ENCODE assay signal across 8 mouse cellular contexts in the genomic region with DNA sequence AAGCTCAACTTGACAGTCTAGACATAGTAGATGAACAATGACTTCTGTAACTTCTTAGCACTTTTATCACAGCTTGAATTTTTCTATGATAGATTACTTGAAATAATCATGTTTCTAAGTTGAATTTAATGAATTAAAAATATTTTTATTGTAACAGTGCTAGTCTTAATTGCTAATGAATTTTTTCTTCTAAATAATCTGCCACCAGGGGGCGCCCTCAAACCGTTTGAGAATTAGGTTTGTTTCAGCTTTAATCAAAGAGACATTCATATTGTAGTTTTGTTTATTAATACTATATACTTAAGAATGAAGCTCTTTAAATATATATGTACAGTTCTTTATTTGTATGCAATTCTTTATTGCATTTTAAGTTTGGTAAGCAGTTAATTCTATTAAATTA. TPM values are rescaled to one million over a fixed set of nuclear protein-coding genes. Genes with fewer than 3 reads are reported as not detected.
A peak's percentile ranks its signal among the peaks of the same experiment; 100 is the strongest.
DNase-seq lines count a peak whose midpoint lies in the region; ATAC-seq and TF ChIP-seq lines count a peak whose summit lies in the region.

No protein-coding gene starts in this region.

- 2% methylated on average over 2 of the region's 2 CpGs for WGBS in forebrain, postnatal 0 days
- WGBS in forebrain, embryonic 12.5 days = 0% methylated on average over 2 of the region's 2 CpGs
- WGBS in thymus, adult 2 months = 1% methylated on average over 2 of the region's 2 CpGs
- WGBS in large intestine, adult 2 months = 0% methylated on average over 2 of the region's 2 CpGs

- H3K27ac ChIP-seq in forebrain, postnatal 0 days (ENCODE audit: low read depth, low read length) = no peak overlapping the region
- H3K27ac ChIP-seq in forebrain, embryonic 12.5 days = no peak overlapping the region
- H3K27ac ChIP-seq in thymus, adult 2 months (ENCODE audit: control insufficient read depth, insufficient read depth, low read length) = no peak overlapping the region

- H3K27me3 ChIP-seq in forebrain, postnatal 0 days (ENCODE audit: insufficient read depth, low read length) = no peaks in the 10 kb centered on the region
- H3K27me3 ChIP-seq in forebrain, embryonic 12.5 days = no peaks in the 10 kb centered on the region
- H3K27me3 ChIP-seq in thymus, adult 2 months (ENCODE audit: control insufficient read depth, insufficient read depth, low read length) = no peaks in the 10 kb centered on the region

- peak; percentile 78 for DNase-seq in forebrain, postnatal 0 days
- DNase-seq in thymus, adult 2 months = peak; percentile 44
- DNase-seq in thymus, adult 18-20 months = no peak
- DNase-seq in cerebellum, postnatal 36 days = peak; percentile 64 to 68
- DNase-seq in large intestine, adult 2 months (ENCODE audit: low read depth, low spot score) = peak; percentile 37
- peak; percentile 58 for DNase-seq in lung, postnatal 10 days
- DNase-seq in thymus, postnatal 10 days (ENCODE audit: low spot score in 2 of 2) = peak; percentile 34 to 55

- no peaks in the 10 kb centered on the region for H3K4me1 ChIP-seq in forebrain, postnatal 0 days (ENCODE audit: insufficient read depth)
- H3K4me1 ChIP-seq in forebrain, embryonic 12.5 days = no peaks in the 10 kb centered on the region
- no peaks in the 10 kb centered on the region for H3K4me1 ChIP-seq in thymus, adult 2 months (replicated peaks; ENCODE audit: control insufficient read depth, insufficient read depth, low read length)

- H3K9me3 ChIP-seq in forebrain, postnatal 0 days (ENCODE audit: low read length) = no peaks in the 10 kb centered on the region
- H3K9me3 ChIP-seq in forebrain, embryonic 12.5 days = no peaks in the 10 kb centered on the region

- H3K36me3 ChIP-seq in forebrain, postnatal 0 days (ENCODE audit: insufficient read depth) = no peaks in the 10 kb centered on the region; the same call in 1 of the 2 replicates
- H3K36me3 ChIP-seq in forebrain, embryonic 12.5 days (replicated peaks) = peaks cover 4% of the 10 kb centered on the region
- no peaks in the 10 kb centered on the region; the same call in 1 of the 2 replicates for H3K36me3 ChIP-seq in thymus, adult 2 months (ENCODE audit: control insufficient read depth, insufficient read depth, low read length)

- no peak overlapping the region for H3K4me2 ChIP-seq in forebrain, postnatal 0 days (ENCODE audit: low read depth)
- no peak overlapping the region for H3K4me2 ChIP-seq in forebrain, embryonic 12.5 days

- no peak overlapping the region for H3K9ac ChIP-seq in forebrain, postnatal 0 days
- no peak overlapping the region for H3K9ac ChIP-seq in forebrain, embryonic 12.5 days

- H3K4me3 ChIP-seq in forebrain, postnatal 0 days (ENCODE audit: low read depth, low read length) = no peak overlapping the region
- H3K4me3 ChIP-seq in forebrain, embryonic 12.5 days (replicated peaks) = no peak overlapping the region
- no peak overlapping the region for H3K4me3 ChIP-seq in thymus, adult 2 months (ENCODE audit: control insufficient read depth, insufficient read depth, low read length)

- TF ChIP-seq POLR2A in thymus, adult 2 months (IDR thresholded peaks at IDR 0.05; ENCODE audit: control insufficient read depth, extremely low read depth, insufficient read depth, low read length, poor library complexity) = no peak

- ATAC-seq in forebrain, postnatal 0 days = no peak
- no peak for ATAC-seq in forebrain, embryonic 12.5 days (ENCODE audit: low FRiP score)

- peak; percentile 67 for TF ChIP-seq CTCF in forebrain, postnatal 0 days (IDR thresholded peaks at IDR 0.05; ENCODE audit: low read depth)
- TF ChIP-seq CTCF in thymus, adult 2 months (IDR thresholded peaks at IDR 0.05; ENCODE audit: borderline replicate concordance, control insufficient read depth, extremely low read depth, insufficient read depth, low read length, poor library complexity) = no peak

RNA-seq across cellular contexts. Expression of a gene that starts 27.2 kb away (rescaled TPM):
- total RNA-seq in forebrain, postnatal 0 days (2014; rRNA removed) = 46.9 and 56.0 TPM in 2 replicates
- 27.8 and 28.9 TPM in 2 replicates for polyA plus RNA-seq in forebrain, postnatal 0 days (2015; fragmentation: Nextera tagmentation; extraction: Ambion mirVana)
- 55.3 and 60.3 TPM in 2 replicates for polyA plus RNA-seq in forebrain, embryonic 12.5 days (2016; fragmentation: Nextera tagmentation; extraction: Ambion mirVana)
- 9.0 and 10.5 TPM in 2 replicates for polyA plus RNA-seq in thymus, adult 2 months (2012; rRNA removed)
- polyA plus RNA-seq in large intestine, adult 2 months (2012; rRNA removed) = 5.1 and 6.1 TPM in 2 replicates

RNA-seq across cellular contexts. Expression of a gene that starts 27.3 kb away (rescaled TPM):
- total RNA-seq in forebrain, postnatal 0 days (2014; rRNA removed) = 123 and 160 TPM in 2 replicates
- 253 and 292 TPM in 2 replicates for polyA plus RNA-seq in forebrain, postnatal 0 days (2015; fragmentation: Nextera tagmentation; extraction: Ambion mirVana)
- polyA plus RNA-seq in forebrain, embryonic 12.5 days (2016; fragmentation: Nextera tagmentation; extraction: Ambion mirVana) = 227 and 231 TPM in 2 replicates
- polyA plus RNA-seq in thymus, adult 2 months (2012; rRNA removed) = 208 and 224 TPM in 2 replicates
- 112 and 140 TPM in 2 replicates for polyA plus RNA-seq in large intestine, adult 2 months (2012; rRNA removed)

Comparison
In these comparisons a context has a peak if more than half of its experiments do, and no peak if none do; other contexts are left out.
1. DNase-seq: peak in forebrain, postnatal 0 days (single experiment), thymus, adult 2 months (single experiment), cerebellum, postnatal 36 days (2 of 2), large intestine, adult 2 months (single experiment), lung, postnatal 10 days (single experiment) and thymus, postnatal 10 days (2 of 2); none in thymus, adult 18-20 months (0 of 2).